Mouse (Mus musculus): ENCODE measurements at regions not wholly inside any gene's neighbourhood (a gene's known extent, or its start where the extent isn't known, plus 50 kb on each side); places are given as distances from the start of the nearest gene placed in this dataset.
A peak's percentile ranks its signal among the peaks of the same experiment; 100 is the strongest.
"Not testable (repeated sequence)": the region's sequence is repeated elsewhere in the genome, so short reads cannot be mapped to it uniquely, and the experiment has no call there.

- no peak for DNase-seq
These were observed 624.8 kb upstream of the BB014433 start for GRCm38 (mm10) chr8:15670722-15671121.

DNA sequence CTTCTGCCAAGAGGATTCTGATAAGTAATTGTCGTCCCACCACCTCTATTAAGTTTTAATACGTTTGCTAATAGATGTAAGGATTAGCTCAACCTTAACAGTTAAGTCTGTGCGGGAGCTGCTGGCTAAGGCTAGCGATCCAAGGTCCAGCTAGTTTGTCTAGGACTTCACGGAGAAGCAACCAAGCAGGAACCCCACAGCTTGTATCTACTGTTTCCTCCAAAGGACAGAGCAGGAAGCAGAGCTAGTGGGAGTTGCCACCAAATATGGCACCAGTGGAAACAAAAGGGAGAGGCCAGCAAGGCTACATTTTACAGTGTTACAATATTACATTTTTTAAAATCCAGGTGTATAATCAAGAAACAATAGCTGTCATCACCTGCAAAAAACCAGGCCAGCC lies 624.4 kb upstream of the BB014433 start:
- DNase-seq = no peak

GRCm38 (mm10) chr8:15669515-15669914 lies 623.6 kb upstream of the BB014433 start:
- DNase-seq = no peak

- no peak for DNase-seq
These were observed 614.7 kb upstream of the BB014433 start for GRCm38 (mm10) chr8:15660602-15661001.

DNA sequence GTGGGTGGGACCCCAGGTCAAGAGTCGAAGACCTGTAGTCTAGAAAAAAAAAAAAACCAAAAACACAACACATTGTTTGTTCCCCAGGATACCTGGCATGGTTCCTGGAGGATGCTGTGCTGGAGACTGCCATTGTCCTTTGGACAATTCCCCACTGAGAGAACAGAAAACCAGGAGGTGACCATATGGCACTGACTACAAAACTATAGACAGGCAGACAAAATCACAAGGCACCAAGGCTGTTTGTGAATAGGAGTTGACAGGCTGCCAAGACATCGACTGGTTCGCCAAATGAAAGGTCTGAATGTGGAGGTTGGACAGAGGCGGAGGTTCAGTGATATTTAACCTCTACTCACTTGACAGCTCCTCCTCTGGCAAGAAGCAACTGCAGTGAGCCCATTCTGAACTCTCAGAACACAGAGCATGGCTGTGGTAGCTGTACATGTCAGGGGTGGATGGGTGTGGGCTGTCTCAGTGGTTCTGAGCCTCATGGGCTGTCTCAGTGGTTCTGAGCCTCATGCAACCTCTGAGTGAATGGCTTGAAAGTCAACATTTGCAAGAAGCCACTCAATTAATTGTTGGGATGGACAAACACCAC lies 589.0 kb upstream of the BB014433 start:
- DNase-seq = no peak

DNA sequence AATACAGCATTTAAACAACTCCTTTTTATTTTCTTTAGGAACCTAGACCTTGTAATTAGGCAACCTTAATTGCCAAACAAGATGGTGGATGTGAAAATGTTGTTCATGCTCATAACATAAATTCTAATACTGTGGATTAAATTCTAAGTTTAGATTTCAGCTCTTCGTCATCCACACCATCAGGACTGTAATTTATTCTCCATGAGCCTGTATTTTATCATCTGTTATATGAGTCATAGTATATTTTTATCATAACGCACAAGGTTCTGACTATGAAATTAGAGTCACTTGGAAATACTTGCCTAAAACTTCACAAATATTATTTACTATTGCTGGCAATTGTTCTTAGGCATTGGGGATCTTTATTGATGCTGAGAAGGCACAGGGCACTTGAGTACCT lies 582.7 kb upstream of the BB014433 start:
- DNase-seq = no peak

DNA sequence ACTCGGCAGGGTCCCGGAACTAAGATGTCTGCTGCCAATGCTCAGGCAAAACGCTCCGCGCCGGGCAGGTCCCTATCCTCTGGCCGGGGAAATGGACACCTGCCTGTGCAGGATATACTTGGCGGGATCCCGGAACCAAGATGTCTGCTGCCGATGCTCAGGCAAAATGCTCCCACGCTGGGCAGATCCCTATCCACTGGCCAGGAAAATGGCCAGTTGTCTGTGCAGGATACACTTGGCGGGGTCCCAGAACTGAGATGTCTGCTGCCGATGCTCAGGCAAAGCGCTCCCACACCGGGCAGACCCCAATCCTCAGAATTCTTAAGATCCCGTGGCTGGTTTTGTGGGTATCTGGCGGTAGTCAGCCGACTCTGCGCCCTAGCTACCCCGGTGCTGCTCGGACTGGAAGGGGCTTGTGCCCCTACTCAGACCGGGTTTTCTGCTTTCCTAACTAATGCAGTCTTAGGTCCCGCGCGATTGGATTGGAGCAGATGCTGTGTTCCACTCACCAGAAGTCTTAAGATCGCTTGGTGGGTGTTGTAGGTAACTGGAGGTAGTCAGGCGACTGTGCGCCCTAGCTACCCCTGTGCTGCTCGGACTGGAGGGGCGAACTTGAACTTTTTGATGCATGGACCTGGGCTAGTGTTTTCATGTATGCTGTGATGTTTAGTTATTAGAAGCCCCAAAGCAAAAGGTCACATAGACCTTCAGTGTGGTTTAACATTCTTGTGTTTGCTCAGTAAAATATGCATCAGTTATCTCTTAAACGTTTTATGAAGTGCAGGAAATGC lies 577.9 kb upstream of the BB014433 start:
- not testable (repeated sequence) for DNase-seq

DNA sequence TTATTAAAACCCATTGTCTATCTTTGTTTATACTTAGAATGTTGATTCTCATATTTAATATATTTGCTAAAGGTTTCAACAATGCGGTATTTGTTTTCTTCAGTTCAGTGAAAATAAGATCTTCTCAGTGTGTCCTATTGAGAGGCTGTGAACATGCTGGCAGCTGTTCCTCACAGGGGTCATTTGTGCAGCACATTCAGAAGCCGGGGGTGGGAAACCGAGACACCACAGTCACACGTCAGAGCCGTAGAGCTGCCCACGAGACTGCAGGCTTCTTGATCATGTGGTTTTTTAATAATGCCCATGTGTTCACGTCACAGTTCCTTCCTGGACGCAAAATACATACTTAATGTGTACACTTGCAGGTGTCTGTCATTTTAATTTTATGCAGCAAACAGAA lies 564.3 kb upstream of the BB014433 start:
- DNase-seq = no peak

DNA sequence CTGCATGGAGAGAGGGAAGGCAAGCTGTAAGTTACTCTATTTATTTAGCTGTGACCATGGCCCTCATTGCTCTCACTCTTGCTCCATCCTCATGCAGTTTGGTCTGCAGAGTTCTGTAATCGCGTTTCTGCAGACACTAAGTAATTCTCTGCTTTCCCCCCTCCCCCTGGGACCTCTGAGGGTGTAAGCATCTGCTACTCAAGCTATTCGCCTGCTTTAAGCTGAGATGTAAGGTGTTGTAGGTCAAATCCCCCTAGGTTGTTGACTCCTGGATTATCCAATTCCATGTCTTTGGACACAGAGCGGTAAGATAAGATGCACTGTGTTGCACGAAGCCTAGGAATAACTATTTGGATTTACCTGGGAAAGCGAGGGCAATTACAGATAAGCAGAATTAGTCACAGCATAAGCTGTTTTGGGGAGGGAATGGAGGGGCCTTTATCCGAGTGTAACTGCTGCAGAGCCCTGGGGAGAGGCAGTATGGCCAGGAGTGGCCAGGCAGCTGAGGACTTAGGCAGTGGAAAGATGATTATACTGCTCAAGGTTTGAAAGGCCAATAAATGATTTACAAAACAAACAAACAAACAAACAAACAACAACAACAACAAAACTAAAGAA lies 561.8 kb upstream of the BB014433 start:
- DNase-seq = no peak

DNA sequence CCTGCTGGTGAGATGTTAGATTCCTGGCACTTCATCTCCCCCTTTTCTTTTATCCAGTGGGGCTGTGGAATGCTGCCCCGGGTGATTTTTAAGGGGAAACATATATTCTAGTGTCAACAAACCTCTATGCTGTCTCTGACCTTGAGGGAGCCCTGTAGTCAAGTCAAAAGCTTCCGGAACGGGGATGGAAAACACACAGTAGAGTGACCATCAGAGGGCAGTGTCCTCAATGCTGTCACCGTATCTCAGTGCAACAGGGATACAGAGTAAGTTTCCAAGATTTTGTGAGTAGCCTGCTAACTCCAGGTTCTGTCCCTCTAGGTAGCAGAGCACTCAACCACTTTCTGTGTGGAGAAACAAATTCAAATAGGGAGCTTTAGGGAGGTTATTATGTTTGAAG lies 555.7 kb upstream of the BB014433 start:
- DNase-seq = no peak

- no peak for DNase-seq
These were observed 547.2 kb upstream of the BB014433 start for GRCm38 (mm10) chr8:15593106-15593505.

DNA sequence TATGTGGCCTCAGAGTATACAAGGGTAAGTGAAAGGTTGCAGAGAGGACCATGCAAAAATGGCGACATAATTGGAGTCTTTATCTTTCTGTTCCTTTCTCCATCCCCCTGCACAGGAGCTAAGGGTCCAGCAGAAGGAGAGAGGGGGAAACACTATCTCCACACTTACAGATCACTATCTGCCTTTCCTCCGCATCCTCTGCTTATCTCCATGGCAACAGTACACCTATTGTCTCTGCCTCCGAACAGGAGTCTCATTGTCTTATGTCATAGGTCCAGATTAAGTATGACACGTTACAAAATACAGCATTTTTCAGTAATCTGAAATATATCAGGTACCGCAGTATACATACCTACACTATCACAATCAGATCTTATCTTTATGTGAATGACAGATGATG lies 537.9 kb upstream of the BB014433 start:
- DNase-seq = no peak

DNA sequence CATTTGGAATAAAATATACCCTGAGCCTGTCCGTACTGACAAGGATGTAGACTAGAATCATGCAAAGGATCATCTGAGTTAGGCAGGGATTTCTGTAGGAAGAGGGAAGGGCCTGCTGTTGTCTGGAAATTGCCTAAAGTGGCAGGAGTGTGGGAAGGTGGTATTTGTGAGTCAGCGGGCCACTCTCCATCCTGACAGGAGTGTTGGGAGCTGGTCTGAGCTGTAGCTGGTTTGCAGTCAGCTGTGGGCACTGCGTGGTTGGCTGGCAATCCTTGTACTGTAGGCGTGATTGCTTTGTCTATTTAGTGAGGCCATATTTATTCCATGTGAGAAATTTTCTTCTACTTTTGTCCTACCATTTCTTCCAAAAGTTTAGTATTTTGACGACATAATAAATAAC lies 524.2 kb upstream of the BB014433 start:
- peak; percentile 88 for DNase-seq

DNA sequence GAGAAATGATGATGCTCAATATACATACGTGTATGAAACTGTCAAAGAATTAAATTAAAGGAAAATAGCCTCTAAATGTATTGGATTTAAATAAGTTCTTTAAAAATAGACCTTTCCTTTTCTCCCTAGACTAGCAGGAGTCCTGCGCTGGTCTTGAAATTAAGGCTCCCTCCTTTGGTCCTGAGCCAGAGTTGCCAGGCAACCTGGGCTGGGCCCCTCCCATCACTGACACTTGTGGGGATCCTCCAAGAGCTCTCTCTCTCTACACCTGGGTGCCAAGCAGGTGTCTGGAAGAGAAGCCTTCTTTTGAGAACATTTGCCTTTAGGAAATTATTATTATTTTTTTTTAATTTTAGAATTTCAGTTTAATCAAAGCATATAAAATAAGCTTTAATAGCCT lies 521.9 kb upstream of the BB014433 start:
- no peak for DNase-seq

- DNase-seq = peak; percentile 61
These were observed 516.7 kb upstream of the BB014433 start for GRCm38 (mm10) chr8:15562310-15563296.

DNA sequence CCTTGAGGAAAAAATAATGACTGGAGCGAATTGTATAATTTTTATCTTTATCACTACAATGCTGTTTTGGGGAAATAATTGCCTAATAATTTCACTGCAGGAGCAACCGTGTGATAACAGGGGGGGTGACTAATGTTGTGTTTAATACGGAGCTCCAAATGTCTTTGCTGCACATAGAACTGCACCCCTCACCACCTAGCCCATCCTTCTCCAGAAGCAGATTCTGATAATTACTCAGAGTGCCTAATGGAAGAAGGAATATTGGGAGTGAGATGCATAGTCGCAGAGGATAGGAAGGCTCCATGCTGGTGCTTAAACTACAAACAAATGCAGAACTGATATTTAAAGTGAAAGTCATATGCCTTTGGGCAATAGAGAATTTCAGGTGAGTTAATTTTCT lies 486.1 kb upstream of the BB014433 start:
- DNase-seq = no peak

- DNase-seq = no peak
These were observed 479.6 kb upstream of the BB014433 start for GRCm38 (mm10) chr8:15525461-15525860.

GRCm38 (mm10) chr8:15519896-15520295 lies 474.0 kb upstream of the BB014433 start:
- peak; percentile 62 for DNase-seq

GRCm38 (mm10) chr8:15500973-15501372 lies 455.1 kb upstream of the BB014433 start:
- peak; percentile 47 for DNase-seq

- peak; percentile 34 for DNase-seq
These were observed 451.7 kb upstream of the BB014433 start for GRCm38 (mm10) chr8:15497566-15497965.

DNA sequence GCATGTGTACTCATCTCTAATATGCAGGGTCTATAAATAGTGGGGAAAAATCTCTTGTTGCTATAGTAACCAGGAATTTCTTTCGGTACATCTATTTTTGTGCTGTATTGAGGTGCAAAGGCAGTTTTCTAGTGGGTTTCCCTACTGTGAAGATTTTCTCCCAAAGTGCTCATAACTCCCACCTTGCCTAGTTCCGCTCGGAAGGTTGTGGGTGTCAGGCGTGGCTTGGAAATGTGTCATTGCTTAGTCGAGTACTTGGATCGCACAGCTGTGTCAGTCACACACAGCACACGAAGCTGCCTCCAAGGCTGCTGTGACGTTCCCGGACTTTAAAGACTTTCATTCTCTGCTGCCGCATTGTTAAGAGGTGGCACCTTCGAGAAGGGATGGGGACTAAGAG lies 450.4 kb upstream of the BB014433 start:
- peak; percentile 91 for DNase-seq

- no peak for DNase-seq
These were observed 444.9 kb upstream of the BB014433 start for GRCm38 (mm10) chr8:15490774-15491173.

- no peak for DNase-seq
These were observed 441.7 kb upstream of the BB014433 start for GRCm38 (mm10) chr8:15487579-15487978.

Data from right cerebral cortex, adult 18-20 months (tissue).